Mouse (Mus musculus) lung, postnatal 25 days (tissue): Measurements from ENCODE around the gene Lrrc56.
A peak's percentile ranks its signal among the peaks of the same experiment; 100 is the strongest.
"Not testable (repeated sequence)": the region's sequence is repeated elsewhere in the genome, so short reads cannot be mapped to it uniquely, and the experiment has no call there.

Experiments used
- DNase-seq: peaks from one replicate; pipeline ENCODE4 v3.0.0; 2022; ENCODE audit warnings: low spot score

The Lrrc56 gene

DNA sequence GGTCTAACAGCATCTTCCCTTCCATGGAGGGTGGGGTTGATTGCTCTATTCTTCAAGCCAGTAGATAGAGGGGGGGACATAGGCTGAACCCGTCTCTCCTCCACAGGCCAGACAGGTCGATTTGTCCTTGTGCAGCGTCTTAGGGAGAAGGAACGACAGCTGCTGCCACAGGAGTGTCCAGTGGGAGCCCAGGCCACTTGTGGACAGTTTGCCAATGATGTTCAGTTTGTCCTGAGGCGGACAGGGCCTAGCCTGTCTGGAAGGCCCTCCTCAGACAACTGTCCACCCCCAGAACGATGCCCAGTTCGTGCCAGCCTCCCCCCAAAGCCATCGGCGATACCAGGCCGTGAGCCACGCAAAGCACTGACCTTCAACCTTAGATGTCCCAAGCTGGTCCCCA is 22.9 kb downstream of the Lrrc56 start:
- no peak for DNase-seq

DNA sequence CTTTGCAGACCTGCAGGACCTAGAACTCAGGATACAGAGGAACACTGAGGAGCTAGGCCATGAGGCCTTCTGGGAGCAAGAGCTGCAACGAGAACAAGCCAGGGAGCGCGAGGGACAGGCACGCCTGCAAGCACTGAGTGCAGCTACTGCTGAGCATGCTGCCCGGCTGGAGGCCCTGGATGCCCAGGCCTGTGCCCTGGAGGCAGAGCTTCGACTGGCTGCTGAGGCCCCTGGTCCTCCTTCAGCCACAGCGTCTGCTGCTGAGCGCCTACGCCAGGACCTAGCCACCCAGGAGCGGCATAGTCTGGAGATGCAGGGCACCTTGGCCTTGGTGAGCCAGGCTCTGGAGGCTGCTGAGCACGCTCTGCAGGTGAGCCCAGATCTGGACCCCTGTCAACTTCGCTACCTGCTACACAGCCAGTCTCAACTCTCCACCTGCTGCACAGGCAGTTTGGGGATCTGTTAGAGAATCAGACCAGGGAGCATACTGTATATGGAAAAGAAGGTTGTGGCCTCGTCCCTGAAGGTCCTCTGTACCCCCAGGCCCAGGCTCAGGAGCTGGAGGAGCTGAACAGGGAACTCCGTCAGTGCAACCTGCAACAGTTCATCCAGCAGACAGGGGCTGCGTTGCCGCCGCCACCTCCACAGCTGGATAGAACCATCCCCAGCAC is 23.5 kb downstream of the Lrrc56 start:
- no peak for DNase-seq

DNA sequence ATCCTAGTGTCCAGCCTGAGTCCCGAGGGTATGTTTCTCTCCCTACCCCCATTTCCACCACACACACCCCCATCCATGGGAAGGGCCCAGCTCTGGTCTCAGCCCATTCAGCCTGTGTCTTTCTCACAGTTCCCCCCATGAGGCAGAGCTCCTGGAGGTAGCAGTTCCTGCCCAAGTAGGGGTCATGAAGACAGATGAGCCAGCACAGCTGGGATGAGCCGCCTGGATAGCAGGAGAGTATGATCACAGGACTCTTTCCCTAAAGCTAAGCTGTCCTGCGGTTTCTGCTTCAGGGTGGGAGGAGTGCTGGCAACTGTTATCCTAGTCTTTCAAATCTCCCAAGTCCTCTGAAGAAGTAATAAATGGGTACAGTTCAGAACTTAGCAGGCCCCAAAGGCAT is 24.2 kb downstream of the Lrrc56 start:
- no peak for DNase-seq

DNA sequence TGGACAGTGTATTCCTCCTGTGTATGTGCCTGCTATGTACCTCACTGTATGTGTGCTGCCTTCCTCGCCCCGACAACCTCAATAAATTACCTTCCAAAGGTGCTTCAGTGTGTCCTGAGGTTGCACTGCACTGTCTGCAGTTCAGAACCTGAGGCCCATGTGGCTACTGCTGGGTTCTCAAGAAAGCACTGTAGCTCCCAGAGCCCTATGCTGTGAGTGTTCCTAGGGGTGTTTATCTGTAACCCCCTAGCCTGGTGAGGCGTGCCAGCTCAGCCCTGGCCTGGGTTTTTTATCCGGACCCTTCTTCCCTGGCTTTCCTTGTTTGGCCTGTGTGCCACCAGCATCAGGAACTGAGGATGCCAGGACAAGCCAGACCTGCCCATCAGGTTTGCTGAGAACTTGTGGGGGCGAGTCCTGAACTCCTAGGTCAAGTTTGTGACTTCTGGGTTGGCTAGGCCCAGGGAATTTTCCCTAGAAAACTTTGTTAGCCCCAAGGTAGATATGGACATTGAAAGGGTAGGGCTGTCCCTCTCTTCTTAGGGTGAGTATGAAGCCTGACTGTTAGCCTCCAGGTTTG is 24.7 kb downstream of the Lrrc56 start:
- no peak for DNase-seq

DNA sequence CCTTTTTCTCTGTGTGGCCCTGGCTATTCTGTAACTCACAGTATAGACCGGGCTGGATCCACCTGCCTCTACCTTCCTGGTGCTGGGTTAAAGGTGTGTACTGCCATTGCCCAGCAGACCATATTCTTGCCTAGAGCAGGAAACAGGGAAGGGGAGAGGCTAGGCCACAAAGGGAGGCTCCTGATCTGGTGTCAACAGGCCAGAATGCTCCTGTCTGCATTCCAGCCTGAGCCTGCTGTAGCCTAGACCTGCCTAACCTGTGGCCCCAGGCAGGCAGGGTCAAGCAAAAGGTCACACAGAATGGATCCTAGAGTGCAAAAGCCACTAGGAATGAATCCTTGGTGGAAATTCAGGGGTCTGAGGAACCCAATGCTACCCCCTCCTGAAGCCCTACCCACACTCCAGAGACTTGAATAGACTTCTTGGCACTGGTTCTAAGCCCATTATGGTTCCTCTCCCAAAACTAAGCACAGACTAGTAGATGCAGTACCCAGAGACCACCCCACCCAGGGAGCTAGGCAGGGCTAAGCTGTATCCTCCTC is 25.7 kb downstream of the Lrrc56 start:
- DNase-seq = no peak

DNA sequence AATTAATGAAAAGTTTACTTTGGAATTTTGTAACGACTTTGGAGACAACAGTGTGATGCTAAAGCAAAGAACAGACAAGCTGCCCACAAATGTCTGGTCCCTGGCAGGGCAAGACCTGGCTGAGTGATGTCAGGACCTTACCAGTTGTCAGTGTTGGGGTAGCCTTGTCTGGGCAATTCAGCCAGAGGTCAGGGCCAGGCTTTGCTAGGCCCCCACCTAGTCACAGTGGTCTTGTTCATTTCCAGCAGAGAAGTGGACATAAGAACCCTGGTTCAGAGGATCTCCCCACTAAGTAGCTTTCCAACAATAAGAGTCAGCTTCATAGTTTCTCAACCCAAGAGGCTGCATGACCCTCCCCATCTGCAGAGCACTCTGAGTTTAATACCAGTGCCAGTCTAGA is 26.4 kb downstream of the Lrrc56 start:
- DNase-seq = no peak

DNA sequence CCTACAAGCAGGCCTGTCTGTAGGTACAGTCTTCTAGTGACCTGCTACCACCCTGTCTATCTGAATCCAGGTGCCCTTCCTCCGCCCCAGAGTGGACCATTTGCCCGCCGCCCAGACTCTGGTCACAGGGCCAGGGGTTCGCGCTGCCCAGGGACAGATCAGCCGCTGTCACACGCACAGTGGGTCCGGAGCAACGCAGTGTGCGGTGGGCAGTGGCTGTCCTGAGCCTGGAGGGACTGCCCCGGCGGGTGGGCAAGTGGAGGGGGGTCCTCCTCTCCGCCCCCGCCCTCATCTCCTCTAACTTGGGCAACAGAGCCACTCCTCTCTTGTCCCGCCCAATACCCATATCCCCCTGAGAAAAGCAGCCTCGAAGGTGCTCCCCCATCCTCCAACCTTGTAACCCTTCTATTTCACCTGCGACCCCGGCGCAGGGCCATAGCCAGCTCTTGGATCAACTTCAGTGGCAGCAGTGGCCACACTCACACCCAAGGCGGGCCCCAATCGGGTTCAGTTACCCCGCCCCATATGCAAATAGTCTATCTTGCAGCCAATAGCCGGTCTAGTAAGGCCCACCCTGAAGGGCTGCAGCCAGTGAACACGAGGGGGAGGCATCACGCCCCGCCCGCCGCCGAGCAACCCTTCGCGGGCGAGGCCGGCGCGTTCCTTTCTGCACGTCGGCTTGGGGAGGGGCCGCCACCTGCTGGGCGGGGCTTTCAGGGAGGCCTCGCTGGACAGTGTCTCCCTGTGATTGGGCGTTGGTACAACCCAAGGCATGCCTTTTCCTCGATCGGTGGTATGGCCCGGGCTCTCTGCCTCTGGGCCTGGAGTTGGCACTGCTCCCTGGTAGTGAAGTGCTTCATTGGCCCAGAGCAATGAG is 27.5 kb downstream of the Lrrc56 start:
- peak; percentile 98 for DNase-seq

DNA sequence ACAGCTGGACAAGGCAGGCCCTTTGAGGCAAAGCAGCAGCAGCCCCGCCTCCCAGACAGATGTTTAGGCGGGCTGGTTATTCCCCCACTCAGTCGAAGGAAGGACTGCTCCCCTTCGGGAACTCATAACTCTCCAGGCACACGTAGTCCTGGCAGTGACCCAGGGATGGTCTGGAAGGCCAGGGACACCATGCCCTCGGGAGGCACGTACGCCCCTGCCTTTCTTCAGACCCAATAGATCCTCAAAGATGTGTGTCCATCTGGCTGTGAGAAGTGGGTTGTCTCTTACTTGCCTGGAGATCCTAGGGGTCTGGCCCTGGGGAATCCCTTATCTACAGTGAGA is 28.1 kb downstream of the Lrrc56 start:
- DNase-seq = no peak

DNA sequence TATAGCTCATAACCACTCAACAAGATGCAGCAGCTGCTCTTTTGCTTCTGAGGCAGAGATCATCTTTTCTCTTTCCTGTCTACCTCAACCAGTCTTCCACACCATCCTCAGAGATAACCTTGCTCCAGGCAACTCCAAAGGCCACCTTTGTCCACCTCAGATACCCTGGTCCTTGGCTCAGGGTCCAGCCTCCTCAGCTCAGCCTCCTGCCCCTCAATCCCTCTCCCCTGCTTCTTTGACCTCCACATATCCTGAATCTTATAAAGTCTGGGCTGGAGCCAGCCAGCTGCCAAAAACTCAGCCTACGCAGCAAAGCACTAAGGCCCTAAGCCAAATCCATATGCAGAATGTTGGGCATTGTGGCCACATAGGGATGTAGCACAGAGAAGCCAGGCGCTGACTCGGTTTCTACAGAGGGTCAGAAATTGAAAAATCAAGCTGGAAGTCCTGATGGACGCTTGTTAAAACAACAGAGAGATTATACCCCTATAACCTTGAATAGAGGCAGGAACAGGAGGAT is 28.8 kb downstream of the Lrrc56 start:
- no peak for DNase-seq

DNA sequence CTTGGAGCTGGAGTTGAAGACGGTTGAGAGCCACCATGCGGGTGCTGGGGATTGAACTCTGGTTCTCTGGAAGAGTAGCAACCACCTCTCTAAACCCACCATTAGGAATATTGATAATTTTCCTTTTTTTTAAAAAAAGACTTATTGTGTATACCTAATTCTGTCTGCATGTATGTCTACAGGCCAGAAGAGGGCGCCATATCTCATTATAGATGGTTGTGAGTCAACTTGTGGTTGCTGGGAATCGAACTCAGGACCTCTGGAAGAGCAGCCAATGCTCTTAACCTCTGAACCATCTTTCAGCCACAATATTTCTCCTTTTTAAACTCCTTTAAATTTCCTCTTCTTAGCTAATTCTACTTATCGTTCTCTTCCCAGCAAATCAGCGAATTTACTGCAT is 32.6 kb downstream of the Lrrc56 start:
- no peak for DNase-seq

DNA sequence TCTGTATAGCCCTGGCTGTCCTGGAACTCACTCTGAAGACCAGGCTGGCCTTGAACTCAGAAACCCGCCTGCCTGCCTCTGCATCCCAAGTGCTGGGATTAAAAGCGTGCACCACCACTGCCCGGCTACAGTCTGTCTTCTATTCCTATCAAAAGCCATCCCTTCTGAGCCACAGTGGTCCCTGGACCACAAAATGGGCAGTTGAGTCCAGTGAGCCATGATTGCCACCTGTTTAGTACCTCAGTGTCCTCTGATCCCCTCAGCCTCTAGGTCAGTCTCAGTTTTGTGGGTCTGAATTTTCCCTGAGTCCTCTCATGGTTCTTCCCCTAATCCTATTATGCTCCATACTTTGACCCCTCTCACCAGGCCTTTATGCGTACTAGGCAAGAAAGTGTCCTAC is 33.8 kb downstream of the Lrrc56 start:
- no peak for DNase-seq

DNA sequence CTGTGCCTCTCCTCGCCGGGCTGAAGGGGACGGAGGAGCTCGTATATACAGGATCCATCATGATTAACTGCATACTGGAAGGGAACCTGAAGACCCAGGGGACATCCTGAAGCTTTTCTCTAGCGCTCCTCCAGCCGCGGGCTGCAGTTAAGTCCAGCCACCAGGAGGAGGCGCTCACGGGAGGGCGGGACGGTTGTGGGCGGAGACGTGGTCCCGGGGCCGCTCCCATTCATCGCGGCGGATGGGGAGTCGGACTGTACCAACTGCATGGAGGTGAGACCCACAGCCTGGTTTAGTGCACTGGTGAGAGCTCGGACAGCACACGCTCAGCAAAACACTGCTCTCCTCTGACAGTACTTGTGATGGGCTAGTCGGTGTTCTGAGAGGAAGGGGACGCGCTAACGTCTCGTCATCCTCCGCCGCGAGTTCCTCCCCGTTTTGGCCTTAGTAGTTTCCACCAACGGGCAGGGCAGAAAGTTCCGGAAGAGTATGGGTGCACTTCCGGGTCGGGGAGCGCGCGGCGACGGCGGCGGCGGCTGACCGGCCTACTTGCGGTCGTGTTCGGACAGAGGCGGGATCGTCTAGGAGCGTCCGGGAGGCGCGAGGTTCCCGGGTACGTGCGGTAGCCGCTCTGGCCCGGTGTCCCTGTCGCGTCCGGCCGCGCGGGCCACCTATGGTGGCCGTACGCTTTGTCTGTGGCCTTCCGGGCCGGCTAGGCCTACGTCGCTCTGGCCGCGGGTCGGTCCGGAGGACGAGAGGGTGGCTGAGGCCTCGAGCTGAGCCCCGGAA is 34.5 kb downstream of the Lrrc56 start, which contains the start of gene Phrf1:
TSS of gene Phrf1 (plus strand) at position 506 of the 789 bp plus-strand sequence.
- DNase-seq = peak; percentile 90

DNA sequence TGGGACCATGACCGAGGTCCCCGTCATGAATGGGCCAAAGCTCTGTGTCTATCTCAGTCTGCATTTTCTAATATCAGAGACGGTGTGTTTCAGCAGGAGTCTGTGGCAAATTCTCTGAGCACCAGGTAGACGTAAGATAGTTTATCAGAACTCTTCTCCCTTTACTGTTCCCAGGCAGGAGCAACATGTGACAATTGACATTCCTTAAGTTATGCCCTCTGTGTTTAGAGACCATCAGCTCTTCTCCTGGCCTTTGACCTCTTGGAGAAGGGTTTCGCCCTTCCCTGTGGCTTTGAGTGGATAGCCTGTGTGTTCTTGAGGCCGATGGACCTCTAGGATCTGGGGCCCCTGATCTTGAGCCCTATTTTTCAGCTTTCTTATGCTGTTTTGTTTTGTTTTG is 35.7 kb downstream of the Lrrc56 start:
- DNase-seq = no peak

DNA sequence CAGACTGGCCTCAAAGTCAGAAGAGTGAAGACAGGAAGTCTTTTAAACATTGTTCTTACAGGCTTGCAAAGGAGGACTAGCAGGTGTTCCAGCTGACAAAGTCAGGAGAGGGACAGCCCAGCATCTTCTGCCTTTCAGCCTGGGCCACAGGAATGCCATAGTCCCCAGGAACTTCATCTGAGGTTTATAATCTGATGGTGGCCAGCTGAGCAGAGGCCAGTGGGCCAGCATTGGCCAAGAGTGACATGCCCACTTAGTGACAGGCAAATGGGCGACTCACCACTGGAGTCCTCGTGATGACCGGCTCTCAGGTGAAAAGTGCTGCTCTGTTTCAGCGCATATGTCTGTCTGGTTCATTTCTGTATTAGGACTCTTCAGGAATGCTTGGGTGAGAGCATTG is 36.6 kb downstream of the Lrrc56 start:
- DNase-seq = no peak

DNA sequence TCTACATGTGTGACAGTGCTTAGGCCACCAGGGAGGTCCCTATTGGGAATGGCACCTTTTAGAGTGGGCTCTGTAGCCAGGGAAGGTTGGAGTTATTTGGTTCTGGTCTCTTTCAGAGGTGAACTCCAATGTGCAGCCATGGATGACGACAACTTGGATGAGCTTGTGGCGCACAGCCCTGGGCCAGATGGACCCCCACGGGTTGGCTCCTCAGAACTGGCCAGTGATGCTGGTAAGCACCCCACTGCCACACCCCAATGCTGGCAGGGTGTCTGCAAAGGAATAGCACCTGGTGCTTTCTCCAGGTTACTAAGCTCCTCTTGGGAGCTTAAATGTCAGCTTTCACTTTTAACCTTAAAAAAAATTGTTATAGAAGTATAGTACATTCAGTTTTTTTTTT is 37.2 kb downstream of the Lrrc56 start:
- no peak for DNase-seq

DNA sequence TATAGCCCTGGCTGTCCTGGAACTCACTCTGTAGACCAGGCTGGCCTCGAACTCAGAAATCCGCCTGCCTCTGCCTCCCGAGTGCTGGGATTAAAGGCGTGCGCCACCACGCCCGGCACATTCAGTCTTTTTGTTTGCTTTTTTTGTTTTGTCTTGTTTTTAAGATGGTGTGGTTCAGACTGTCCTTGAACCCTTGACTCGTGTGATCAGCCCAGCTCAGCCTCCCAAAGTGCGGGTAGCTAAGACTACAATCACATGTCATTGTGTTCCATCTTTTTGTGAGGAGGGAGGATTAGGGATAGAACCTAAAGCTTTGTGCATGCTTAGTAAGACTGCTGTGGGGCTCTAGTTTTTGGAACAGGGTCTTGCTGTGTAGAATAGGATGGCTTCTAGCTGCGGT is 37.6 kb downstream of the Lrrc56 start:
- no peak for DNase-seq

DNA sequence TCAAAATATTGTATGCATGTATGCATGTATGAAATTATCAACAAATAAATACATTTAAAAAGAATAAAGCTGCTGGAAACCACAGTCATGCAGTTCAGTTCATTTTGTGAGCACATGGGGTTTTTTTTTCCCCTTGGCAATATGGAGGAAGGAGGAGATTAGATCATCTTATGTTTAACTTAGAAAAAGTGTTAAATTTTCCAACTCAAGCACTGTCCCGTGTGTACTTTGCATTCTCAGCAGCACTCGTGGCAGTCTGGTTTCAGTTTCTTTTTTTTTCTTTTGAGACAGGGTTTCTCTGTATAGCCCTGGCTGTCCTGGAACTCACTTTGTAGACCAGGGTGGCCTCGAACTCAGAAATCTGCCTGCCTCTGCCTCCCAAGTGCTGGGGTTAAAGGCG is 56.5 kb downstream of the Lrrc56 start:
- not testable (repeated sequence) for DNase-seq

DNA sequence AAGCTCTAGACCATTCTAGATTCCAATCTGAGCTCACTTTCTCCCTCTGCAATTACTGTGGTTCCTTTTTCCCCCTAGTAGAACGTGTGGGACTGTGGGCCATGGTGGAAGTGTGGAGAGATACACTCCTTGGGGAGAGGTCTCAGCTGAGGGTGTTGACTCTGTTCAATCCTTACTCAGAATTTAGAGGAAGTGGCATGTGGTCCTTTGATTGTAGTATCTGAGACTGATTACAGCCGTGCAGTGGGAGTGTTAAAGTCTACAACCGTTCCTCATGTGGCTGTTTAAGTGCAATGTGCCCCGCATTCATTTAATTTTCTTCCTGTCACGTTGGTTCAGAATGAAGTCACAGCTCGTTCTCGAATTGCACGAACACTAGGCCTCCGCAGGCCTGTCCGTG is 62.2 kb downstream of the Lrrc56 start:
- no peak for DNase-seq
